Mouse (Mus musculus) lung, postnatal 0 days (tissue): ENCODE measurements around the gene Dnajb6. TPM values are rescaled to one million over a fixed set of nuclear protein-coding genes. Genes with fewer than 3 reads are reported as not detected.

Experiments
- ATAC-seq: fragments of 200-750 bp; cut with Nextera tagmentation; 2 replicates; pipeline ENCODE4 v1.8.0; 2017; ENCODE audit warnings: moderate library complexity
- DNase-seq: peaks from one replicate; pipeline ENCODE4 v3.0.0-alpha.2; 2016; ENCODE audit warnings: low spot score
- H3K27ac ChIP-seq: fragments of 300-500 bp; sonication (generic); 2 replicates; pipeline ENCODE4 v1.5.1; 2014; ENCODE audit warnings: antibody characterized with exemption, mild to moderate bottlenecking, low read length, mixed read lengths
- H3K27me3 ChIP-seq: fragments of 300-500 bp; sonication (generic); replicated peaks from 2 replicates; pipeline ENCODE4 v1.6.1; 2014; ENCODE audit warnings: low read length, mixed read lengths; ENCODE audit not compliant: insufficient read depth
- H3K36me3 ChIP-seq: fragments of 300-500 bp; sonication (generic); 2 replicates; pipeline ENCODE4 v1.6.1; 2014; ENCODE audit warnings: low read length, mixed read lengths; ENCODE audit not compliant: insufficient read depth
- H3K4me1 ChIP-seq: fragments of 300-500 bp; sonication (generic); 2 replicates; pipeline ENCODE4 v1.6.1; 2014; ENCODE audit warnings: antibody characterized with exemption, low read depth, low read length, mixed read lengths; ENCODE audit not compliant: insufficient read depth
- H3K4me2 ChIP-seq: fragments of 300-500 bp; sonication (generic); replicated peaks from 2 replicates; pipeline ENCODE4 v1.6.1; 2014; ENCODE audit warnings: low read depth, mild to moderate bottlenecking, low read length, moderate library complexity, mixed read lengths
- H3K4me3 ChIP-seq: fragments of 300-500 bp; sonication (generic); 2 replicates; pipeline ENCODE4 v1.5.1; 2014; ENCODE audit warnings: low read depth, low read length
- H3K9ac ChIP-seq: fragments of 300-500 bp; sonication (generic); replicated peaks from 2 replicates; pipeline ENCODE4 v1.6.1; 2014; ENCODE audit warnings: low read depth, mild to moderate bottlenecking
- H3K9me3 ChIP-seq: fragments of 300-500 bp; sonication (generic); 2 replicates; pipeline ENCODE4 v1.6.1; 2016; ENCODE audit warnings: low read length, mixed read lengths
- CTCF ChIP-seq: IDR thresholded peaks from 2 replicates; pipeline ENCODE4 v1.5.1; 2016; ENCODE audit warnings: antibody characterized with exemption, mild to moderate bottlenecking
- EP300 ChIP-seq: IDR thresholded peaks from 2 replicates; pipeline ENCODE4 v1.6.1; 2016; ENCODE audit warnings: antibody characterized with exemption, mild to moderate bottlenecking, control low read depth
- WGBS: fragments of 180-500 bp; shearing (Covaris S2); extraction: QIAGEN DNeasy Blood & Tissue Kit; methylation state at CpG from one replicate; pipeline ENCODE4 v1.1.7; 2014; 5-methylcytosine and 5-hydroxymethylcytosine counted together
- polyA plus RNA-seq: library from polyadenylated mRNA; unstranded; fragments of >200 nt; fragmentation: Nextera tagmentation; extraction: Ambion mirVana; gene quantifications from 2 replicates; pipeline ENCODE4 v1.2.1, GENCODE M21; 2015

The Dnajb6 gene
- polyA plus RNA-seq, 1 experiment from 2014 or later: 120 TPM

GRCm38 (mm10) chr5:29854376-29854775, 118.9 kb downstream of the Dnajb6 start:
- TF ChIP-seq EP300 (no peak), CTCF (no peak)
- Histone ChIP-seq H3K4me3 (no peak overlapping the region), H3K27me3 (no peaks in the 10 kb centered on the region), H3K9ac (no peak overlapping the region), H3K4me1 (no peaks in the 10 kb centered on the region), H3K9me3 (no peaks in the 10 kb centered on the region), H3K4me2 (no peak overlapping the region), H3K36me3 (no peaks in the 10 kb centered on the region), H3K27ac (no peak overlapping the region)
- DNase-seq (no peak), ATAC-seq (no peak)
- 68% methylated on average over 5 of the region's 5 CpGs for WGBS

DNA sequence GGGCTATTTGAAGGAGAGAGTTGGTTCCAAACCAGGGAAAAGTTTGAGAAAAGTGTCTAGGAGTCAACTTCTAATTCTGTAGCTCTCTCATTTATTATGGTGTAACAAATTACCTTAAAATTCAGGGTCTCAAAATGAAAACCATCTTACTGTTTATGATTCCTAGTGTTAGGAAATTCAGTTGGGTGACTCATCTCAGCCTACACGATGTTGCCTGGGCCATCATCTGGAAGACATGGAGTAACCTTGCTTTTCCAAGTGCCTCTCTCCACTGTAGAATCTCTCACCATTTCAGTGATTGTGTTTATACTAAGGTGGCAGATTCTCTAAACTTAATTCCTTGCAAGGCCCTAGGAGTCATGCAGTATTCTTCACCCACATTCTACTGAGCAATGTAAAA, 119.5 kb downstream of the Dnajb6 start:
- TF ChIP-seq CTCF (no peak), EP300 (no peak)
- Histone ChIP-seq H3K27ac (no peak overlapping the region), H3K4me2 (no peak overlapping the region), H3K9me3 (no peaks in the 10 kb centered on the region), H3K4me1 (no peaks in the 10 kb centered on the region), H3K4me3 (no peak overlapping the region), H3K9ac (no peak overlapping the region), H3K27me3 (no peaks in the 10 kb centered on the region), H3K36me3 (no peaks in the 10 kb centered on the region)
- no peak for ATAC-seq
- no peak for DNase-seq
- 50% methylated on average over 1 of the region's 1 CpGs for WGBS

- DNase-seq: peak; percentile 90
- no peaks in the 10 kb centered on the region for H3K9me3 ChIP-seq
- no peak overlapping the region for H3K4me3 ChIP-seq
Observed at GRCm38 (mm10) chr5:29861522-29861921, 126.0 kb downstream of the Dnajb6 start.

GRCm38 (mm10) chr5:29862388-29862787, 126.9 kb downstream of the Dnajb6 start:
- no peak overlapping the region for H3K4me3 ChIP-seq
- no peaks in the 10 kb centered on the region for H3K27me3 ChIP-seq
- no peak overlapping the region for H3K4me2 ChIP-seq
- WGBS: 93% methylated on average over 5 of the region's 5 CpGs
- H3K9ac ChIP-seq: no peak overlapping the region
- DNase-seq (no peak), ATAC-seq (no peak)
- no peaks in the 10 kb centered on the region for H3K9me3 ChIP-seq
- no peak overlapping the region for H3K27ac ChIP-seq
- no peak for TF ChIP-seq EP300
- no peak for TF ChIP-seq CTCF
- no peaks in the 10 kb centered on the region for H3K4me1 ChIP-seq
- no peaks in the 10 kb centered on the region for H3K36me3 ChIP-seq

More at GRCm38 (mm10) chr5:29861522-29861921, 126.0 kb downstream of the Dnajb6 start:
- WGBS: 44% methylated on average over 3 of the region's 3 CpGs
- H3K27me3 ChIP-seq: no peaks in the 10 kb centered on the region
- H3K27ac ChIP-seq: no peak overlapping the region
- no peaks in the 10 kb centered on the region for H3K4me1 ChIP-seq
- H3K9ac ChIP-seq: no peak overlapping the region
- ATAC-seq: peak; percentile 92
- H3K4me2 ChIP-seq: no peak overlapping the region
- TF ChIP-seq EP300: peak; percentile 58; the same call in 1 of the 2 replicates
- no peak for TF ChIP-seq CTCF
- no peaks in the 10 kb centered on the region for H3K36me3 ChIP-seq

DNA sequence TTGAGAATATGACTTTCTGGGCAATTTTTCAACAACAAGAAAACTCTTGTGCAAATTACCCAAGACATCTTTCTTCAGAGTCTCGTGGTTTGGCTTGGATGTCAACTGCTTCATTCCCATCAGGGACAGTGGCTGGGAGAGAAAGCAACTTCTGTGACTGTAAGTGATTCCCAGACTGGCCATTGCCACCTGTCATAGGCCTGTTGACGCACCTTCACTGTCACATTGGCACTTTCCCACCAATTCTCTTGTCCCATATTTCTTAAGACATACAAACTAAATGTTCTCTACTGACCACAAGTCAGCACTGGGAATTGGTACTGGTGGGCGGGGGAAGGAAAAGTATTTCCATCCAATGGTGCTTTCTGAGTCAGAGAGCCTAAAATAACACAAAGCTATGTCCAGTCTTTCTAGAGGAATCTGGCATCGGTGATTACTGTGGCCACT, 128.8 kb downstream of the Dnajb6 start:
- ATAC-seq (no peak), DNase-seq (no peak)
- H3K4me2 ChIP-seq: no peak overlapping the region
- no peak overlapping the region for H3K4me3 ChIP-seq
- H3K4me1 ChIP-seq: no peaks in the 10 kb centered on the region
- no peak for TF ChIP-seq EP300
- no peak for TF ChIP-seq CTCF
- no peak overlapping the region for H3K27ac ChIP-seq
- H3K27me3 ChIP-seq: no peaks in the 10 kb centered on the region
- no peak overlapping the region for H3K9ac ChIP-seq
- no peaks in the 10 kb centered on the region for H3K9me3 ChIP-seq
- no peaks in the 10 kb centered on the region for H3K36me3 ChIP-seq
- WGBS: 72% methylated on average over 4 of the region's 4 CpGs

GRCm38 (mm10) chr5:29864994-29865393, 129.5 kb downstream of the Dnajb6 start:
- Histone ChIP-seq H3K27me3 (no peaks in the 10 kb centered on the region), H3K9ac (no peak overlapping the region), H3K4me3 (no peak overlapping the region), H3K27ac (no peak overlapping the region), H3K4me1 (no peaks in the 10 kb centered on the region), H3K9me3 (no peaks in the 10 kb centered on the region), H3K36me3 (no peaks in the 10 kb centered on the region), H3K4me2 (no peak overlapping the region)
- WGBS: 68% methylated on average over 4 of the region's 4 CpGs
- ATAC-seq (no peak), DNase-seq (no peak)
- TF ChIP-seq CTCF (no peak), EP300 (no peak)

Other genes starting within 250 kb of the Dnajb6 start
- gene Ube3c, start 166.4 kb upstream of the Dnajb6 start, polyA plus RNA-seq: 13.2 and 13.8 TPM in 2 replicates
- gene Gm5129, start 248 bp downstream of the Dnajb6 start, polyA plus RNA-seq: not detected in 2 replicates